Mouse (Mus musculus) right cerebral cortex, postnatal 36 days (tissue): ENCODE results near the gene Rbm43.

ENCODE experiments used
- DNase-seq, 2 experiments: peaks; one replicate each; pipeline ENCODE4 v3.0.0; 2022; ENCODE audit warnings: low spot score in 2 of 2, mixed read lengths in 1 of 2

Gene Rbm43

GRCm38 (mm10) chr2:51934574-51935334 is at the start of gene Rbm43:
TSS of gene Rbm43 (minus strand) at chr2:51935163.
- peak; percentile 51 to 61 for DNase-seq

- DNase-seq = no peak
These were observed 47.3 kb upstream of the Rbm43 start for GRCm38 (mm10) chr2:51982288-51982687.

- no peak for DNase-seq
These were observed 46.7 kb upstream of the Rbm43 start for GRCm38 (mm10) chr2:51981630-51982029.

GRCm38 (mm10) chr2:51973410-51973968 is 38.5 kb upstream of the Rbm43 start, which contains the start of gene Nmi:
TSS of gene Nmi (minus strand) at chr2:51973494.
- DNase-seq = no peak

GRCm38 (mm10) chr2:51972641-51973409 is 37.9 kb upstream of the Rbm43 start:
- no peak for DNase-seq

GRCm38 (mm10) chr2:51972142-51972541 is 37.2 kb upstream of the Rbm43 start:
- no peak for DNase-seq

GRCm38 (mm10) chr2:51970897-51971296 is 35.9 kb upstream of the Rbm43 start:
- no peak for DNase-seq

- no peak for DNase-seq
These were observed 32.3 kb upstream of the Rbm43 start for GRCm38 (mm10) chr2:51967288-51967687.

GRCm38 (mm10) chr2:51953648-51954204 is 18.8 kb upstream of the Rbm43 start:
- DNase-seq = no peak

- no peak for DNase-seq
These were observed 15.9 kb upstream of the Rbm43 start for GRCm38 (mm10) chr2:51950876-51951275.

GRCm38 (mm10) chr2:51948105-51948830 is 13.3 kb upstream of the Rbm43 start:
- no peak for DNase-seq

- no peak for DNase-seq
These were observed 10.8 kb upstream of the Rbm43 start for GRCm38 (mm10) chr2:51945812-51946211.

GRCm38 (mm10) chr2:51941832-51942231 is 6.9 kb upstream of the Rbm43 start:
- no peak for DNase-seq

GRCm38 (mm10) chr2:51938750-51939149 is 3.8 kb upstream of the Rbm43 start:
- DNase-seq = no peak

- DNase-seq = no peak
These were observed 2.0 kb upstream of the Rbm43 start for GRCm38 (mm10) chr2:51937004-51937403.

- no peak for DNase-seq
These were observed 1.6 kb upstream of the Rbm43 start for GRCm38 (mm10) chr2:51936585-51936984.

GRCm38 (mm10) chr2:51935921-51936320 is 958 bp upstream of the Rbm43 start:
- no peak for DNase-seq

- DNase-seq = no peak
These were observed 1.4 kb downstream of the Rbm43 start for GRCm38 (mm10) chr2:51933341-51934134.

GRCm38 (mm10) chr2:51931241-51931640 is 3.7 kb downstream of the Rbm43 start:
- DNase-seq = no peak

- peak; percentile 40 to 48 for DNase-seq
These were observed 19.9 kb downstream of the Rbm43 start for GRCm38 (mm10) chr2:51914944-51915680.
